Mouse (Mus musculus): Measurements from ENCODE around the gene Dhx9. TPM values are rescaled to one million over a fixed set of nuclear protein-coding genes. Genes with fewer than 3 reads are reported as not detected.
"Not testable (repeated sequence)": the region's sequence is repeated elsewhere in the genome, so short reads cannot be mapped to it uniquely, and the experiment has no call there.

Gene Dhx9
- polyA plus RNA-seq (2014; fragmentation: Nextera tagmentation; extraction: Ambion mirVana): 17.9 and 18.8 TPM in 2 replicates

DNA sequence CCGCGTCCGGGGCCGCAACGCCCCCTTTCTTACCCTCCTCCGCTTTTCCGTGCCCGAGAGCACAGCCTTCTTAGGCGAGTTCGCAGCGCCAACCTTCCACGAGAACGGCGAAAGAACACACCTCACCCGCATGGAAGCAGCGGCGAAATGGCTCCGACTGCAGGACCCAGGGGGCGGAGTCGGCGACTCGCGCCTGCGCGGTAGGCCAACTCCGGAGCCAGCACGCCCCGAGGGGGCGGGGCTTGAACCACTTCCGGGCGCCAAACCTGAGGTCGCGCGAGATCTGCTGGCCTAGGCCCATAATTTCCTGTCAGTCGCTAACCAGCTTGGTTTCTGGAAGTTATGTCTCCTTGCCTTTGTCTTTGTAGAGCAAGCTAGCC lies at the start of gene Dhx9:
Dhx9 (minus strand) TSS at position 161 of the 380 bp plus-strand sequence.
- Histone ChIP-seq H3K27ac (replicated peaks in 1 of 2; ENCODE audit: control insufficient read depth in 1 of 2, insufficient read depth in 1 of 2, low read depth in 2 of 2, low read length in 2 of 2) (peak within 1 kb of the TSS; percentile 83 to 89), H3K4me1 (ENCODE audit: control insufficient read depth in 2 of 2, insufficient read depth in 2 of 2, low read length in 2 of 2) (peaks cover 0 to 18% of the 10 kb centered on the region in 2 experiments; a peak in 2 of 4 replicates), H3K4me2 (ENCODE audit: low read length) (peak within 1 kb of the TSS; percentile 90), H3K9ac (ENCODE audit: low read length) (peak within 1 kb of the TSS; percentile 99), H3K27me3 (ENCODE audit: control insufficient read depth, insufficient read depth, low read length) (no peaks in the 10 kb centered on the region), H3K36me3 (ENCODE audit: control insufficient read depth, insufficient read depth, low read length) (peaks cover 3% of the 10 kb centered on the region), H3K9me3 (ENCODE audit: control insufficient read depth, low read length) (no peaks in the 10 kb centered on the region), H3K4me3 (ENCODE audit: control insufficient read depth in 1 of 2, insufficient read depth in 1 of 2, low read depth in 1 of 2, low read length in 2 of 2) (peak within 1 kb of the TSS; percentile 99 to 100)
- WGBS: under 1% methylated on average over 35 of the region's 35 CpGs
- peak; percentile 88 for ATAC-seq (ENCODE audit: insufficient number of reproducible peaks, insufficient read depth, low FRiP score, low read depth)

- H3K9me3 ChIP-seq (ENCODE audit: control insufficient read depth, low read length): no peaks in the 10 kb centered on the region
- no peak overlapping the region for H3K27ac ChIP-seq (replicated peaks in 1 of 2; ENCODE audit: control insufficient read depth in 1 of 2, insufficient read depth in 1 of 2, low read depth in 2 of 2, low read length in 2 of 2)
- H3K9ac ChIP-seq (ENCODE audit: low read length): no peak overlapping the region
- H3K4me2 ChIP-seq (ENCODE audit: low read length): no peak overlapping the region
- no peaks in the 10 kb centered on the region for H3K36me3 ChIP-seq (ENCODE audit: control insufficient read depth, insufficient read depth, low read length)
- peaks cover 3 to 5% of the 10 kb centered on the region in 2 experiments; a peak in 2 of 4 replicates for H3K4me1 ChIP-seq (ENCODE audit: control insufficient read depth in 2 of 2, insufficient read depth in 2 of 2, low read length in 2 of 2)
- no peak for ATAC-seq (ENCODE audit: insufficient number of reproducible peaks, insufficient read depth, low FRiP score, low read depth)
- no peaks in the 10 kb centered on the region for H3K27me3 ChIP-seq (ENCODE audit: control insufficient read depth, insufficient read depth, low read length)
- no peak overlapping the region for H3K4me3 ChIP-seq (ENCODE audit: control insufficient read depth in 1 of 2, insufficient read depth in 1 of 2, low read depth in 1 of 2, low read length in 2 of 2)
- WGBS: 72% methylated on average over 9 of the region's 9 CpGs
These were observed 48.2 kb upstream of the Dhx9 start for GRCm38 (mm10) chr1:153535611-153536010.

- WGBS: 80% methylated on average over 3 of the region's 3 CpGs
- not testable (repeated sequence) for H3K27ac ChIP-seq (replicated peaks in 1 of 2; ENCODE audit: control insufficient read depth in 1 of 2, insufficient read depth in 1 of 2, low read depth in 2 of 2, low read length in 2 of 2); ATAC-seq (ENCODE audit: insufficient number of reproducible peaks, insufficient read depth, low FRiP score, low read depth); H3K4me3 ChIP-seq (ENCODE audit: control insufficient read depth in 1 of 2, insufficient read depth in 1 of 2, low read depth in 1 of 2, low read length in 2 of 2); H3K9me3 ChIP-seq (ENCODE audit: control insufficient read depth, low read length); H3K36me3 ChIP-seq (ENCODE audit: control insufficient read depth, insufficient read depth, low read length); H3K27me3 ChIP-seq (ENCODE audit: control insufficient read depth, insufficient read depth, low read length); H3K4me1 ChIP-seq (ENCODE audit: control insufficient read depth in 2 of 2, insufficient read depth in 2 of 2, low read length in 2 of 2)
- Histone ChIP-seq H3K4me2 (ENCODE audit: low read length) (peak overlapping the region; percentile 60; the same call in 1 of the 2 replicates), H3K9ac (ENCODE audit: low read length) (peak overlapping the region; percentile 68)
These were observed 45.4 kb upstream of the Dhx9 start for GRCm38 (mm10) chr1:153532896-153533295.

DNA sequence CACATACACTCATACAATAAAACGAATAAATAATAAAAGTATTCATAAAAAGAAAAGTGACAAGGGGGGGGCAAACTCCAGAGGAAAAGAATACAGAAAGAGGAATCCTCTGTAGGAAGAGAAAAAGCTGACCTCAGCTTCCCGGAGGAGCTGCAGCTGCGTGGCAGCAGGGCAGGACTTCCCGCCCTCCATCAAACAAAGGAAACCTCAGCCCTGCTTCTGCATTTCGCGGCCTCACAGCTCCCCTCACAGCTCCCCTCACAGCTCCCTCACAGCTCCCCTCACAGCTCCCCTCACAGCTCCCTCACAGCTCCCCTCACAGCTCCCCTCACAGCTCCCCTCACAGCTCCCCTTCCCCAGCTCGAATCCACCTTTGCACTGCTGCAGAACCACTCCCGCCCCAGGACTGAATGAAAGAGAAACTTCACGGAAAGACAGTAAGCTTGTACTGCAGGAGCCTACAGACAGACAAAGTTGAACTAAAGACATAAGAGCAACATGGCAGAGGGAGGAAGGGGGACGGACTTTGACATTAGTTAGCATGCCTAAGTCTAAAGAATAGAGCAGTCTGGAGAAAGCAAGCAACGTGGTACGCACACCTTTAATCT lies 44.9 kb upstream of the Dhx9 start:
- Histone ChIP-seq H3K36me3 (ENCODE audit: control insufficient read depth, insufficient read depth, low read length) (no peaks in the 10 kb centered on the region), H3K9me3 (ENCODE audit: control insufficient read depth, low read length) (no peaks in the 10 kb centered on the region), H3K27ac (replicated peaks in 1 of 2; ENCODE audit: control insufficient read depth in 1 of 2, insufficient read depth in 1 of 2, low read depth in 2 of 2, low read length in 2 of 2) (no peak overlapping the region; a peak in 1 of 4 replicates), H3K4me2 (ENCODE audit: low read length) (peak overlapping the region; percentile 60), H3K4me3 (ENCODE audit: control insufficient read depth in 1 of 2, insufficient read depth in 1 of 2, low read depth in 1 of 2, low read length in 2 of 2) (peak overlapping the region; percentile 9 to 21; a peak in 3 of 4 replicates), H3K9ac (ENCODE audit: low read length) (peak overlapping the region; percentile 68), H3K27me3 (ENCODE audit: control insufficient read depth, insufficient read depth, low read length) (no peaks in the 10 kb centered on the region), H3K4me1 (ENCODE audit: control insufficient read depth in 2 of 2, insufficient read depth in 2 of 2, low read length in 2 of 2) (peaks cover 3 to 5% of the 10 kb centered on the region in 2 experiments; a peak in 2 of 4 replicates)
- no peak for ATAC-seq (ENCODE audit: insufficient number of reproducible peaks, insufficient read depth, low FRiP score, low read depth)
- 21% methylated on average over 12 of the region's 12 CpGs for WGBS

- no peak for ATAC-seq (ENCODE audit: insufficient number of reproducible peaks, insufficient read depth, low FRiP score, low read depth)
- WGBS: 35% methylated on average over 9 of the region's 9 CpGs
- no peak overlapping the region; a peak in 1 of 4 replicates for H3K27ac ChIP-seq (replicated peaks in 1 of 2; ENCODE audit: control insufficient read depth in 1 of 2, insufficient read depth in 1 of 2, low read depth in 2 of 2, low read length in 2 of 2)
These were observed 44.3 kb upstream of the Dhx9 start for GRCm38 (mm10) chr1:153531677-153532233.

DNA sequence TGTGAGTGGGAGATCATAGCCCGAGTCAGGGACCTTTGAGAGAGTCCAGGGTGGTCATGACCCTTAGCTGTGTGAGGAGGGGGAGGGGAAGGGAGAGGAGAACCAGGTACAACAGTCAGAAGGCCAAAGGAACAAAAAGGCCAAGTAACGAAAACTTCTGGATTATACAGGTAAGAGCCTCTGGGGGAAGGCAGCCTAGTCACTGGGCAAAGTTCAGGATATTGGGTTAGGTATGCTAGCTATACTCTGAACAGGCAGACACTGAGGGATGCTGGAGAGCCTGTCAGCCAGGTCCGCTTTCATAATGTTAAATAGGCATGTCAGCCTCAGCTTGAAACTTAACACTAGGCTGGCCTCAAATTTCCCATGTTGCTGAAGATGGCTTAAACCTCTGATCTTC lies 34.7 kb upstream of the Dhx9 start:
- no peaks in the 10 kb centered on the region for H3K36me3 ChIP-seq (ENCODE audit: control insufficient read depth, insufficient read depth, low read length)

More at GRCm38 (mm10) chr1:153531677-153532233, 44.3 kb upstream of the Dhx9 start:
- Histone ChIP-seq H3K9me3 (ENCODE audit: control insufficient read depth, low read length) (no peaks in the 10 kb centered on the region), H3K9ac (ENCODE audit: low read length) (peak overlapping the region; percentile 68), H3K36me3 (ENCODE audit: control insufficient read depth, insufficient read depth, low read length) (no peaks in the 10 kb centered on the region), H3K4me3 (ENCODE audit: control insufficient read depth in 1 of 2, insufficient read depth in 1 of 2, low read depth in 1 of 2, low read length in 2 of 2) (peak overlapping the region in 1 of 2 experiments; percentile 21; a peak in 2 of 4 replicates), H3K27me3 (ENCODE audit: control insufficient read depth, insufficient read depth, low read length) (no peaks in the 10 kb centered on the region), H3K4me2 (ENCODE audit: low read length) (peak overlapping the region; percentile 60), H3K4me1 (ENCODE audit: control insufficient read depth in 2 of 2, insufficient read depth in 2 of 2, low read length in 2 of 2) (peaks cover 3 to 5% of the 10 kb centered on the region in 2 experiments; a peak in 2 of 4 replicates)

DNA sequence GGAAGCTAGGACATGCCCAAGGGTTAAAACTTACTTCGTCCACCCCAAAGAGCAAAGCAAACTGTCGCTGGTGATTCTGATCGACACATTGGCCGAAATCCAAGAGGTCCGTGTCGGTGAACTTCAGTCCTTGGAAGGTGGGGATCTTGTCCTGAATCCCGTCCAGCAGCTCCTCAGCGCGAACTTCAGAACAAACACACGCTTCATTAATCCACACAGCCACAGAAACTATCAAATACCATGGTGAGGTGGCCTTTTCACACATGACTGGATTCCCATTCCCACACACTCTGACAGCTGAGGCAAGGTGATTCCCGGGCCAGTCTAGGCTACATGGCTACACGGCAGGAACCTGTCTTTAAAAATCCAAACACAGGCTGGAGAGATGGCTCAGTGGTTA lies 27.9 kb upstream of the Dhx9 start:
- ATAC-seq (ENCODE audit: insufficient number of reproducible peaks, insufficient read depth, low FRiP score, low read depth): no peak
- no peaks in the 10 kb centered on the region for H3K27me3 ChIP-seq (ENCODE audit: control insufficient read depth, insufficient read depth, low read length)
- no peaks in the 10 kb centered on the region for H3K4me1 ChIP-seq (ENCODE audit: control insufficient read depth in 2 of 2, insufficient read depth in 2 of 2, low read length in 2 of 2)
- WGBS: 77% methylated on average over 12 of the region's 12 CpGs
- H3K4me3 ChIP-seq (ENCODE audit: control insufficient read depth in 1 of 2, insufficient read depth in 1 of 2, low read depth in 1 of 2, low read length in 2 of 2): no peak overlapping the region
- no peaks in the 10 kb centered on the region for H3K9me3 ChIP-seq (ENCODE audit: control insufficient read depth, low read length)
- no peak overlapping the region for H3K4me2 ChIP-seq (ENCODE audit: low read length)
- H3K9ac ChIP-seq (ENCODE audit: low read length): no peak overlapping the region
- no peak overlapping the region for H3K27ac ChIP-seq (replicated peaks in 1 of 2; ENCODE audit: control insufficient read depth in 1 of 2, insufficient read depth in 1 of 2, low read depth in 2 of 2, low read length in 2 of 2)
- no peaks in the 10 kb centered on the region for H3K36me3 ChIP-seq (ENCODE audit: control insufficient read depth, insufficient read depth, low read length)

More for the DNA sequence above, 34.7 kb upstream of the Dhx9 start:
- no peak overlapping the region for H3K9ac ChIP-seq (ENCODE audit: low read length)
- no peaks in the 10 kb centered on the region for H3K9me3 ChIP-seq (ENCODE audit: control insufficient read depth, low read length)
- no peak for ATAC-seq (ENCODE audit: insufficient number of reproducible peaks, insufficient read depth, low FRiP score, low read depth)
- H3K27ac ChIP-seq (replicated peaks in 1 of 2; ENCODE audit: control insufficient read depth in 1 of 2, insufficient read depth in 1 of 2, low read depth in 2 of 2, low read length in 2 of 2): no peak overlapping the region
- no peaks in the 10 kb centered on the region for H3K27me3 ChIP-seq (ENCODE audit: control insufficient read depth, insufficient read depth, low read length)
- WGBS: 55% methylated on average over 3 of the region's 3 CpGs
- no peak overlapping the region for H3K4me2 ChIP-seq (ENCODE audit: low read length)
- H3K4me1 ChIP-seq (ENCODE audit: control insufficient read depth in 2 of 2, insufficient read depth in 2 of 2, low read length in 2 of 2): no peaks in the 10 kb centered on the region
- no peak overlapping the region for H3K4me3 ChIP-seq (ENCODE audit: control insufficient read depth in 1 of 2, insufficient read depth in 1 of 2, low read depth in 1 of 2, low read length in 2 of 2)
